Mouse (Mus musculus) embryo, embryonic 10.5 days (tissue): ENCODE measurements around the gene Apom.

Source experiments
- DNase-seq: peaks from one replicate; pipeline ENCODE4 v3.0.0-alpha.2; 2015; ENCODE audit warnings: low spot score

The Apom gene

GRCm38 (mm10) chr17:35158850-35159593 lies 27.2 kb upstream of the Apom start:
- no peak for DNase-seq

GRCm38 (mm10) chr17:35157661-35158175 lies 25.9 kb upstream of the Apom start:
- no peak for DNase-seq

- DNase-seq = no peak
Measured at GRCm38 (mm10) chr17:35157254-35157653, 25.4 kb upstream of the Apom start.

GRCm38 (mm10) chr17:35156461-35157200 lies 24.8 kb upstream of the Apom start:
- DNase-seq = no peak

GRCm38 (mm10) chr17:35155451-35155850 lies 23.6 kb upstream of the Apom start:
- no peak for DNase-seq

DNA sequence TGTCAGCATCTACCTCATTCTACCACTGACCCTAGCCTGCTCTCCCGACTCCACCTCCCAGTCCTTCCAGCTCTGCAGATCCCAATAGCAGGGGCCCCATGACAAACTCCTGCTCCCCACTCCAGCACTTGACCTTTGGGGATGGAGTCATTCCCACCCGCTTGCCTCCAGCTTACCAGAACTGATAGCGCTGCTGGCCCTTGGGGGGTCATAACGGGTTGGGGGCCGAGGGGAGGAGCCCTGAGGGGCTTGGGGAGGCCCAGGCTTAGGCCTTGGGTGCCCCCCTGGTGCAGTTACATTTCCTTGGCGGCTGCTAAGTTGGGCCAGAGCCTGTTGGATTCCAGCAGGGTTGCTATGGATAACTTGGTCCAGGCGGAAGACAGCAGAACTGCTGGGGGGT lies 22.8 kb upstream of the Apom start:
- no peak for DNase-seq

DNA sequence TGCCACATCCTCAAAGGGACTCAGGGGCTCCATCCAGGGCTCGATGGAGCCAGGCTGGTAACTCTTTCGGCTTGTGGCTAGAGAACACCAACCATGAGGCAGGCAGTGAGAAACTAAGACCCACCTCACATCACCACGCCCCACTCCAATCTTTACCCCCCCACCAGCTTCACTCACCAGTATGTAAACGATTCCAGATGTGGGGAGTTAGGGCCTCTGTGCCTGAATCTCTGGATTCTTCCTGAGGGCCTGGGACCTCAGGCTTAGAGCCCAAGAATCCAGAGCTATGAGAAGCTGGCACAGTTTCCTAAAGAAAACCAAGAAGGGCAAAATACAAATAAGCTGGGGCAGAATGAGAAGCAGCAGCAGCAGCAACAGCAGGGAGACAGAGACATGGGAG lies 22.1 kb upstream of the Apom start:
- no peak for DNase-seq

DNA sequence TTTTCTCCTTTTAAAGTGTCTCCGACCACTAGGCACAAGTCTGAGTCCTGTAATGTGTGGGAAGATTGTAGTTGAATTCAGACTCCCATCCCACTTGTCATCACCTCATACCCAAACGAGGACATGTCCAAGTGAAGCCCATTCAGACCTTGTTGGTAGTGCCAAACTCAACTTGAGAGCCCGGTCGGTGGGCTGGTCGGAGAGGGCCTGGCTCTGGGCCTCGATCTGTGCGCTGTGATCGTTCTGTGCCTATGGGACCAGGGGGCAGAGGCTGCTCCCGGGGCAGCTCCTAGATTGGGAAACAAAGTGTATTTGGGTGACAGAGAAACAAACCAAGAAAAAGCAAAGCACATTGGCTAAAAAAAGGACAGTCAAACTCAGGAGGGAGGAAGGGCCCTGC lies 21.2 kb upstream of the Apom start:
- DNase-seq = no peak

DNA sequence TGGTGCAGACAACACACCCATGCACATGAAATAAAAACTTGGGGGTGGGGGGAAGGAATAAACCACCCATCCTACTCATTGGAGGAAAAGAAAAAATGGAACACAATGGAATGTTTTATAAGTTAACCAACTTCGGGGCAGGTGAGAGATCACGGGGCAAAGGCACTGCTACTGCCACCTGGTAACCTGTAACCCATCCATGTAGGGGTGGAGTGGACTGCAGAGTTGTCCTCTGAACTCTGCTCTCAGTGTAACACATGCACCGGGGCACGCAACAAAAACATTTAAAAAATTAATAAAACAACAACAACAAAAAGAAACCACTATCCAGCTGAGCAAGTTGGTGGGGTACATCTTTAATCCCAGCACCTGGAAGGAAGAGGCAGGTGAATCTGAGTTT lies 20.3 kb upstream of the Apom start:
- no peak for DNase-seq

DNA sequence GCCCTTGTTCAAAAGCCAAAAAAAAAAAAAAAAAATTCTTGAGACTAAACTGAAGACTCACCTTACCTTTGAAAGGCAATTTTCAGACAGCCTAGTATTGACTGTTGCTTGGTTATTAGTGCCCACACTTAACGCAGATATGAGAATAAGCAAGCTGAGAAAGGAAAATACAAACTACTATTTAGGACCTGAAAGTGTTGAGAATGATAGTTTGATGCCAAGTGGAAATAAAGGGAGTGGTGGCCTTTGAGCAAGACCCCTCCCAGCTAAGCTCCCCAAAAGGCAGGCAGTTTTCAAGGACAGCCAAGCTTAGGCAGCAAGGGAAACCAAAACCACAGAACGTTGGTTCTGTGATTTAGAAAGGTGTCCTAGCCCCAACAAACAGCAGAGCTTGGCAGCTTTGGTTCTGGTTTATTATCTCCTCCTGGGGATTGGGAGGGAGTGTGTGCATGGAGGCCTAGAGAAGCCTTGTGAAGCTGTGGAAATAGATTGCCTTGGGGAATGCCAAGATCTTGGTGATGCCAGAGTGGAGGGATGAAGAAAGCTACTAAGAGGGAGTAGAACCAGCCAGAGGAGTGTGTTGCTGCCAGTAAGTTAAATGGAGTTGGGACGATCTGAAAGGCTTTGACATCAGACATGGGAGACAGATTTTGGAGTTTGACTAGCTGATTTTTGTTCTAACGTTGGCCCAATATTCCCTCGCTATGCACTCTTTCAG lies 16.2 kb upstream of the Apom start:
- DNase-seq = no peak

DNA sequence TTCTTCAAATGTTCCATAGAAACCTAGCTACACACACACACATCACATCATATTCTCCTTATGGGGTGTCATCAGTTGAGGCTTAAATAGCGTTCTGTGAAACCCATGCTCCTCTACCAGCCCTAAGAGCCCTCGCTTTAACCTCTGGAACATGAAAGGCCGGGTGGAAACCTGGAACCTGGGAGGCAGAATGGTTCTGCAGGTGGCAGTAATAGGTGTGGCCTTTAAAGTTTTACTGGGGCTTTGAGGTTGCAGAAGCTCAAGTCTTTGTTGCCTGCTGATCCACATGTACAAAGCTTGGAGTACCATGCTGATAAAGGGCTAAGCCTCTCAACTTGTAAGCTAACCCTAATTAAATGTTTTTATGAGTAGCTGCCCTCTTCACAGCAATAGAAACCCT lies 15.5 kb upstream of the Apom start:
- DNase-seq = no peak

GRCm38 (mm10) chr17:35146139-35146538 lies 14.3 kb upstream of the Apom start:
- DNase-seq = no peak

GRCm38 (mm10) chr17:35141971-35142370 lies 10.1 kb upstream of the Apom start:
- DNase-seq = no peak

- no peak for DNase-seq
Measured at GRCm38 (mm10) chr17:35140490-35140996, 8.7 kb upstream of the Apom start.

GRCm38 (mm10) chr17:35139269-35139668 lies 7.4 kb upstream of the Apom start:
- no peak for DNase-seq

DNA sequence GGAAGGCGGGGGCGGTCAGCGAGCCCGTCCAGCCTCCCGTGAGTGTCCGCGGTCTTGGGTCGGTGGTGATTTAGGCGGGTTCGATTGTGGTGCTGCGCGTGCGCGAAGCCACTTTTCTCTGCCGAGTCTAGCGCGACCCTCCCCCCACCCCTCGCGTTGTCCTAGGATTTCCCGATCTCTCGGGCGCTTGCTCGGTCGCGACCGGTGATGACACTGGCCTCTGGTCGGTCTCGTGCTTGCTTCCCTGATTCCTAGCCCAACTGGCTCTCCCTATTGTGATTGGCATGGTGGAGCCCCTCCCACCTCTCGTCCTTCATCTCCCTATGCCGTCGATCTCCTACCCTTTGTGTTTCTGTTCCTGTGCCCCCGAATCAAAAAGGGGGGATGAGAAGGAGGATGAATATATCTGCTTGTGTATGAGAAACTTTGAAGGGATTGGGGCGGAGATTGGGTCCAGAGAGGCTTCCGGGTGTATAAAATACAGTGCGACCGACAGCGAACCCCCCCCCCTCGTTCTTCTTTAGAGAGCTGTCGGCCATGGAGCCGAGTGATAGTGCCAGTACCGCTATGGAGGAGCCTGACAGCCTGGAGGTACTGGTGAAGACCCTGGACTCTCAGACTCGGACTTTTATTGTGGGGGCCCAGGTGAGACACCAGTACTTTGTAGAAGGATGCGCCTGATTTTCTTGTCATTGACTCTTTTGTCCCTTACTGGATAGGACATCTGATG lies 3.9 kb upstream of the Apom start:
- DNase-seq = no peak

GRCm38 (mm10) chr17:35134801-35135590 lies 3.1 kb upstream of the Apom start, which contains the start of gene Bag6:
Gene Bag6, plus strand, starts transcription at chr17:35135178.
- peak; percentile 97 for DNase-seq

- no peak for DNase-seq
Measured at GRCm38 (mm10) chr17:35133517-35133916, 1.7 kb upstream of the Apom start.

DNA sequence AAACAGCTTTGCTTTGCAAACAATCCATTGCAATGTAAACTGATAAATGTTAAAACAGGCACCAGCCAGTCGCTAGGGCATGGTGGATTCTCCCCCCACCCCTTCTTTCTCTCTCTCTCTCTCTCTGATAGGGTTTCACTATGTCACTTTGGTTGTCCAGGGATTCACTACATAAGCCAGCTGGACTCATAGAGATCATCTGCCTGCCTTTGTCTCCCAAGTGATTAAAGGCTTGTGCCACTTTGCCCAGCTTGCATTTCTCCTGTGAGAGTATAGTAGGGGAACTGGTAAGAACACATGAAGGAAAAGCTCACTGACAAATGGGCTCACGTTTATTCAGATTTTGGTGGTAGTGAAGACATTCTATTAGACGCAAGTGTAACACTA lies 317 bp upstream of the Apom start:
- no peak for DNase-seq

- no peak for DNase-seq
Measured at GRCm38 (mm10) chr17:35131038-35131437, 812 bp downstream of the Apom start.

- DNase-seq = no peak
Measured at GRCm38 (mm10) chr17:35128996-35129395, 2.9 kb downstream of the Apom start.
